Comparison of ENCODE assay signal across 11 mouse cellular contexts in the genomic region with DNA sequence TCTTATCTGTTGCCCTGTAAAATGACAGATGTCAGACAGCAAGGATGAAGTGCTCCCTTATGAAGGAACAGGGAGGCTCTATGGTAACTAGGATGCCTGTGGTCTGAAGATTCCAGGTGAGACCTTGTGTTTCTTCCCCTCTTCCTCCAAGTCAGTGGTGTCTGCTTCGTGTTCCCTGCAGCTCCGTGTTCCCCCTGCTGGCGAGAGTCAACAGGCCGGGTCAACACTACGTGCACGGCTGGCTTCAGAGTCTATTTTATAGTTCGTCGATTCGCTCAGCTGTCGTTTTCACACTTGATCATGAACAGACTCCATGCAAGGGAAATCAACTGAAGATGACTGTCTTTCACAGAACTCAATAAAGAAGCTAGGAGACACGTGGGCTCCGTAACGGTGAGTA.
DNase-seq lines count a peak whose midpoint lies in the region; TF ChIP-seq lines count a peak whose summit lies in the region.
"Had no signal": no experiment of that assay in that cellular context is flagged by ENCODE, and none has a peak within 500 bp of the region (broad histone marks: within the 10 kb centered on the region; RNA-seq: fewer than 3 reads in every experiment).

No protein-coding gene starts in this region.

- no peak for TF ChIP-seq POLR2A in cerebellum, adult 2 months (IDR thresholded peaks at IDR 0.05; ENCODE audit: borderline replicate concordance, insufficient read depth, low read length)

- no peak for DNase-seq in cerebellum, adult 2 months
- DNase-seq in cerebellum, adult 9-11 months: no peak
- DNase-seq in left cerebral cortex, adult 2 months (ENCODE audit: extremely low spot score in 1 of 2, low spot score in 2 of 2): no peak
- no peak for DNase-seq in left cerebral cortex, postnatal 10 days (ENCODE audit: extremely low spot score in 1 of 2, low spot score in 2 of 2)
- DNase-seq in A20 (ENCODE audit: low read depth, low spot score): peak; percentile 63
- DNase-seq in kidney, postnatal 10 days: peak; percentile 69
- no peak for DNase-seq in natural killer cell, adult 2 months (ENCODE audit: low spot score in 2 of 2)
- no peak for DNase-seq in layer of hippocampus, postnatal 36 days

- WGBS in cerebellum, adult 2 months: 60% methylated on average over 13 of the region's 13 CpGs

- no peak overlapping the region for H3K4me3 ChIP-seq in cerebellum, adult 2 months (replicated peaks; ENCODE audit: insufficient read depth, low read depth, low read length)
- no peak overlapping the region for H3K4me3 ChIP-seq in left cerebral cortex, adult 2 months
- H3K4me3 ChIP-seq: erythroblast, embryonic 14.5 days; limb, embryonic 12.5 days; myocyte had no signal

- intact Hi-C loops in left cerebral cortex, adult 2 months (cut with DNase I): no loop called here
- intact Hi-C loops in left cerebral cortex, postnatal 10 days (cut with DNase I): no loop called here

- peak; percentile 24; the same call in 1 of the 2 replicates for TF ChIP-seq CTCF in cerebellum, adult 2 months (IDR thresholded peaks at IDR 0.05; ENCODE audit: borderline replicate concordance, insufficient read depth, low read depth, low read length)
- peak; percentile 38 for TF ChIP-seq CTCF in left cerebral cortex, adult 2 months (IDR thresholded peaks at IDR 0.05)

- no peaks in the 10 kb centered on the region for H3K27me3 ChIP-seq in cerebellum, adult 2 months (ENCODE audit: control insufficient read depth, insufficient read depth, low read length)
- H3K27me3 ChIP-seq: limb, embryonic 12.5 days had no signal

- H3K4me1 ChIP-seq in cerebellum, adult 2 months (ENCODE audit: control insufficient read depth, insufficient read depth, low read length): no peaks in the 10 kb centered on the region

- H3K27ac ChIP-seq in cerebellum, adult 2 months (ENCODE audit: insufficient read depth, low read length): no peak overlapping the region
- no peak overlapping the region for H3K27ac ChIP-seq in left cerebral cortex, adult 2 months
- H3K27ac ChIP-seq: limb, embryonic 12.5 days had no signal

Comparison
In these comparisons a context has a peak if more than half of its experiments do, and no peak if none do; other contexts are left out.
1. DNase-seq: peak in A20 (single experiment) and kidney, postnatal 10 days (single experiment); none in cerebellum, adult 2 months (0 of 2), cerebellum, adult 9-11 months (single experiment), left cerebral cortex, adult 2 months (0 of 2), left cerebral cortex, postnatal 10 days (0 of 2), natural killer cell, adult 2 months (0 of 2) and layer of hippocampus, postnatal 36 days (0 of 2).